Mouse (Mus musculus) E14TG2a.4 (cell line): ENCODE measurements around the gene Tapt1.

Experiments used
- CTCF ChIP-seq: conservative IDR thresholded peaks from 2 replicates; pipeline ENCODE4 v1.5.1; 2014; ENCODE audit warnings: low read length
- NANOG ChIP-seq: IDR thresholded peaks from 2 replicates; pipeline ENCODE4 v1.6.1; 2014; ENCODE audit warnings: borderline replicate concordance, low read length, mixed read lengths
- POU5F1 ChIP-seq: IDR thresholded peaks from 2 replicates; pipeline ENCODE4 v1.6.1; 2014; ENCODE audit warnings: low read length, borderline replicate concordance

- no peak for TF ChIP-seq CTCF
- TF ChIP-seq NANOG = no peak
- TF ChIP-seq POU5F1 = no peak
These were observed 13.0 kb upstream of the Tapt1 start for GRCm38 (mm10) chr5:44239187-44240136.
